Mouse (Mus musculus): ENCODE measurements at regions not wholly inside any gene's neighbourhood (a gene's known extent, or its start where the extent isn't known, plus 50 kb on each side); places are given as distances from the start of the nearest gene placed in this dataset.

DNA sequence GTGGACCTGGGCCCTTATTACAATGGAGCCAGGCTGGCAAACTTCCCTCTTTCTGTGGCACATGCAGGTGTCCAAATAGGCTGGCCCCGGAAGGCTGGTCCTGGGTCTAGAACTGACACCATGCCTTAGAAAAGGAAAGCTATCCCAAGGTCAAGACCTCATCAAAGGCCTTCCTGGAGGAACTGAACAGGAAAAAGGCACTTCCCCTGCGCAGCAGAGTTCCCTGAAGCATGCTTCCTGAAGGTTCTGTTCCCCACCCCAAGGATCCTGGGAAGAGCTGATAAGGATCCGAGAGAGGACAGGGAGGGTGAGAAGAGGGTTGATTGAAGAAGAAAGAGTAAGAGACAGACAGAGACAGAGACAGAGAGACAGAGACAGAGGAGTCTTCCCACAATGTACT lies 204.0 kb downstream of the Bcor start:
- TF ChIP-seq POLR2A (IDR thresholded peaks at IDR 0.05; ENCODE audit: insufficient read depth, low read length): no peak
- TF ChIP-seq CTCF (IDR thresholded peaks at IDR 0.05; ENCODE audit: low read depth, low read length): no peak
